Mouse (Mus musculus): ENCODE measurements at regions not wholly inside any gene's neighbourhood (a gene's known extent, or its start where the extent isn't known, plus 50 kb on each side); places are given as distances from the start of the nearest gene placed in this dataset.

DNA sequence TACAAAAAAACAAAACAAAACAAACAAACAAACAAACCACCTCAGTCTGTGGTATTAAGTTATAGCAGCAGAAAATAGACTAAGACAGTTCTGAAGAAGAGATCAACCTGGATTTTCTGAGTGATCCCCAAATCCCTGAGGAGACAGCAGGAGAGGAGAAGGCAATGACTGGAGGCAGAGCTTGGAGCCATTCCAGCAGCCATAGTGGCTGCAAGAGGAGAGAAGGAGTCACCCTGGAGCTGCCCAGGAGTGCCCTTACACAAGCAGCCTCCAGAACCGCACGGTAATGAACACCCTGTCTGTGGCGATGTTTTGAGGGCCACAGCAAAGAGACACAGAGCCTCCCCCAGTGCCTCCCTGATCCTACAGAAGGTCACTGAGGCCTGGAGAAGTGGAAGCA is 58.0 kb upstream of the Bod1 start:
- TF ChIP-seq POLR2A (IDR thresholded peaks at IDR 0.05; ENCODE audit: borderline replicate concordance, insufficient read depth, low read length): no peak
- no peak for TF ChIP-seq CTCF (IDR thresholded peaks at IDR 0.05; ENCODE audit: borderline replicate concordance, insufficient read depth, low read depth, low read length)
